Mouse (Mus musculus) layer of hippocampus, adult 9-11 months (tissue): ENCODE measurements around the gene Apol6.
"Not testable (repeated sequence)": the region's sequence is repeated elsewhere in the genome, so short reads cannot be mapped to it uniquely, and the experiment has no call there.

Experiments used
- DNase-seq: peaks from one replicate; pipeline ENCODE4 v3.0.0; 2022

Apol6 gene

DNA sequence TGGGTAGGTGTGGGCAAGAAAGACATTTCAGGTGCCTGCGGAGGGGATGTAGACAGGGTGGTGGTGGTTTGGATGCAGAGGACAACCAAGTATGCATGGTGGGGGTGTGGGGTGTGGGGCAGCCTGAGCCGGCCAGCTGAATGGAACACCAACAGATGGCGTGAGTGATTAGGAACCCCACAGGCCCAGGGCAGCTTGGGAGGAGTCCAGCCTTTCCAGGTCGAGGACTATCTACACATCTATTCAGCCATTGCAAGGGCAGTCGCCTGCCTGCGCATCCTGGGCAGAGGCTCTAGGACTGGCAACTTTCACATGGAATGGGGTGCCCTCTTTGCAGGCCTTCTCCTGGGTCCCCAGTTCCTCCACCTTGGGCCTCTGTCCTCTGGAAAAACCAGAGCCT is 10.0 kb upstream of the Apol6 start:
- no peak for DNase-seq

DNA sequence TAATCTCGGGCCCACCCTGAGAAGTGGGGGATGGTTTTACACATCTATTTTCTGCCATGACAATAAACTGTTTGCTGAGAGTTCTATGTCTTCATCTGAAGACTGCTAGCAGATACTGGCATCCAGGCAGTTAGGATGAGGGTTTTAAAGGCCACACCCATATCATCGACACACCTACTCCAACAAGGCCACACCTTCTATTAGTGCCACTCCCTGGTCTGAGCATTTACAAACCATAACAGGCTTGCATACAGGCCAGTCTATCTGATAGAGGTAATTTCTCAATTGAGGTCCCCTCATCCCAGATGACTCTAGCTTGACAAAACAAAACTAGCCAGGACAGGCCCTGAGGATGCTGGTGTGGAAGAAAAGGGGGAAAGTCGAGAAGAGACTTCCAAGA is 8.9 kb upstream of the Apol6 start:
- no peak for DNase-seq

DNA sequence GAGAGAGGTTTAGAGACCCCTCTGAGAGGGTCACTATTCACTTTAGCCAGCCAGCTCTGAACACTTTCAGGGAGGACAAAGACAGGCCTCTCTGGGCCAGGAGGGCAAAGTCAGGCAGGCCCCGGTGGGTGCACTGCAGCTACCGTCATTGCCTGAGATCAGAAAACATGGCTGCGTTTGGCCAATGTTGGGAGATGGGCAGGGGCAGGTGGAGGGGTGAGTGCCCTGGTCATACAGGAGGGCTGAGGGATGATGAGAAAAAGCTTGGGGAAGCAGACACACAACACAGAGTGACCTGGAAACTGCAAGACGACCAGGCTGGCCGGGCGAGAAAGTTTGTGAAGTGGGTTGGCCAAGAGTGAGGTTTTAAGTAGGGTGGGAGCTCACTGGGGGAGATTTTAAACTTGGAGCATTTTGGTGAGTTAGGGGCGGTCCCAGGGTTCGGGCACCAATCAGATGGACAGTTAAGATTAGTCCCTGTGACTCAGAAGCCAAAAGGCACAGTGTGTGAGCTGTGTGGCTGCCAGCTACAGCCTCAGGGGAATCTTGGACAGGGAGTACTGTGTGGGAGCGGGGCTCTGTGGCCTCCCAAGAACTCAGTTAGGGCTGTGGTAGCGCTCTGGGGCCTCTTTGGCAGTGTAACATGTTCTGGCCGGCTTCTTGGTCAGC is 8.1 kb upstream of the Apol6 start:
- no peak for DNase-seq

DNA sequence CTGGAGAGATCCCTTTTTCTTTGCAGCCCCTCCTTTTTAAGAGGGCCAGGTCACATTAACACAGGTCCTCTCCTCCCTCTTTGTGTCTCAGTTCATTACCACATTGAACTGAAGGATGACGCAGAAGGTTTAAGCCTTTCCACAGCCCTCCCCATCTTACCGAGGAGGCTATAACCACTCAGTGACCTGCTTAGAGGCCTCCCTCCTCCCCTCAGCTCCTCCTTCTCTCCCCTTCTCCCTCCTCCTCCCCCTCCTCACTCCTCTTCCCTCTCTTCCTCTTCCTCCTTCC is 7.6 kb upstream of the Apol6 start:
- DNase-seq, result no peak

DNA sequence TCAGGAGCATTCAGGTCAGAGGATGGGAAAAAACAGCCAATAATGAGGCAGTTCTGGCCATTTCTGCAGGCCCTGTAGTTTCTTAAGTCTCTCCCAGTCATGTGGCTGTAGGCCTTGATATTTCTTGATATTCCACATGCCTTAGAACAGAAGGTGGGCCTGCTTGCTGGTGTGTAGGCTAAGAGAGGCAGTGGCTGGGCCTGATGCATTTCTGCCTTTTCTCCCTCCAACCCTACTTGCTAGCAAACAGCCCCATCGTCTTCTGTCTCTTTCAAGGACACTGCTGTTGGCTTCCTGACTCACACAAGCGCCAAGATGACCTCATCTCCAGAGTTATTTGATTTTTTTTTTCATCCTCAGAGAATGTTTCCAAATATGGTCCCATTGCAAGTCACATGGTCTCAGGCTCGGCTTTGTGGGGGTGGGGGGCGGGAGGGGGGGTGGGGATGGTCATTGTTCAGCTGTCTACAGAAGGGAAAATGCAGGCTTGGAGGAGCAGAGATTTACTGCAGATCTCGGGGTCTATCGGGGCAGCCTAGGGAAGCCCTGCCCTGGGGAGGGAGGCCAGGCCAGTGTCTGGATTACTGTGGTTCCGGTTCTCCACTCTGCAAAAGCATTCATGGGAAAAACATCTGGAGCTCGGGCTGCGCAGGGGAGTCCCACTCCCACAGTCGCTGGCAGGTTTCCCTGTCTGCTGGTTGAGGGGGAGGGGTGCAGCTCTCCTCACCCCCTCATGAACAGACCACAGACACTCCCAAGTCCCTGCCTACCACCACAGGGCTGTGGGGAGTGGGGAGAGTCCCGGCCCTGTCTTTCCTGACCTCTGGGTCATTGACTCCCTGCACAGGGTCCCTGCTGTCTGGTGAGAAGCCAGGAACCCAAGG is 7.0 kb upstream of the Apol6 start:
- no peak for DNase-seq

DNA sequence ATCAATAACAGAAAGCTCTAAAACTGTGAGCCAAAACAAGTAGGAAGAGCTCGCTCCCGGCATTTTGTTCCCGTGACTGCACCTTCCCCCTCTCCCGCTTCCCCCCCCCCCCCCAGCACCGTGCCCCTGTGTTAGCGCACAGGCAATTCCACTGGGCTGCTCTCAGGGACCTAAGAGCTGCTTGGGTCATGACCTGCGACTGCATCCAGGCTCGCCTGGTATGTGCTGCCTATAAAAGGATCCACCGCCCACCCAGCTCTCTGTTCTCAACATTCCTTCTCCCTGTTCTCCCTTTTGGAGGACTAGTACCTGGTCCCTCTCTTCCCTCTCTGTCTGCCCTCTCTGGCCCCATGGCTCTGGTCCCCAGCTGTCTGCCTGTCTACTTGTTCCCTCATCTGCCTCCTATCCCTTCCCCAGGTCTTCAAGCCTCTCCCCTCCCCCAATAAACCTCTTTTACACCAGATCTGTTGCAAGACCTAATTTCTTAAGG is 5.3 kb upstream of the Apol6 start:
- no peak for DNase-seq

DNA sequence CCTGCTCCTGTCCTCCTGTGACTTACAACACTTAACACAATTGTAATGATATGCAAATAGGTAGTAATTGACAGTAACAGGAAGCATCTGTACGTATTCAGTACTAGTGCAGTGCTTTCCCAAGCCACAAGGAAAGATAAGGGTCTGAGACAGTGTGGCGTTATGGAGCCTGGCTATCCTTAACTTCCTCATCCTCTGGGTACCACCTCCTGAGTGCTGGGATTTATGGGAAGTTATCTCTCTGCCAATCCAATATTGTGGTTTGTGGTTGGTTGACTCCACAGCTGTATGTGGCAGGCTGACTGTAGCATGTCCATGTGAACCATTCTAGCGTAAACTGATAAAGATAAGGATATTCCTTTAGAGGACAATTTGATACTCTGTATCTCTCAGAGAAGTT is 3.7 kb upstream of the Apol6 start:
- no peak for DNase-seq

DNA sequence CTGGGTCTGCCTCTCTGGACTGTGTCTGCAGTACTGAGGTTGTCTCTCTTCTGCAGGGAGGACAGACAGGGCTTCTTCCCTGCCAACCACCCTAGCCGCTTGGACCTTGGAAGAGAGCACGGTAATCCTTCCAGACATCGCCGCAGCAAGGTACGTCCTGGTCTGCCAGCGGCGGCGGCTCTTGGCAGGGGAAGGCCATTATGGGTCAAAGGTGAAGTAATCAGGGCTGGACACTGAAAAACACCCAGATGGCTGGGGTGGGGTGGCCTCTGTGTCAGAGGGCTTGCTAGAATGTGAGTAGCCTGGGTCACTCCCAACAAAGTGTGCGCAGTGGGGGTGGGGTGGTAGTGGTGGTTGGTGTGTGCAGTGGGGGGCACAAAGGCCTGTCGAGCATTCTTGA is 1.1 kb downstream of the Apol6 start:
- DNase-seq, result no peak

DNA sequence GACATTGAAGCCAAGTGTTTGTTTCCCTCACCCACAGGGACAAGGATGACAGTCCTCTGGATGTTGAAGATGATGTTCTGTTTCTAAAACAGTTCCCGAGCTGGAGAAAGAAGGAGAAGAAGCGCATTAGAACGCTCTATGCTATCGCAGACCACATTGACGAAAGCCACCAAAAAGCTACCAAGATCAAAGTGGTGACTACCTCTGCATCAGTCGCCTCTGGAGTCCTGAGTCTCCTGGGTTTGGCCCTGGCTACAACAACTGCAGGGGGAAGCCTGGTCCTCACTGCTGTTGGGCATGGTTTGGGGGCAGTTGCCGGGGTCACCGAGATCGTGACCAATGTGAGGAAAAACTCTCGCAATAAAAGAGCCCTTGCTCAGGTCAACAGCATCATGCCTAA is 6.0 kb downstream of the Apol6 start, which contains the start of gene Mb:
TSS of gene Mb (minus strand) at position 101 of the 400 bp plus-strand sequence.
- DNase-seq, result no peak

DNA sequence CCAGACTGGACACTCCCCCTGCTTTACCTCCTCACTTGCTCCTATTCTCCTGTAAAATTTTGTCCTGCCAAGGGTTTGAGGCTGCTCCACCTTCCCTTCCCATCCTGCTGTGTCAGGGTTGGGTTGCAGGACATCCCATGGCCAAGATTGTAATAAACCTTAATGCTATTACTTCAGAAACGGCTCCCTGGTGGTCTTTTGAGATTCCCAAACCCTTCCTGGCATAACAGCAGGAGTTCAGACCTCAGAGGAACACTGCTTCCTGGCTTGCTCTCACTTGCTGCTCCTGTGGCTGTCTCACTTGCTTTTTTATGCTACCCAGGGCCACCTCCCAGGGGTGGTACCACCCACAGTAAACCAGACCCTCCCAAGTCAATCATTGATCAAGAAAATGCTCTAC is 7.6 kb downstream of the Apol6 start:
- DNase-seq, result no peak

DNA sequence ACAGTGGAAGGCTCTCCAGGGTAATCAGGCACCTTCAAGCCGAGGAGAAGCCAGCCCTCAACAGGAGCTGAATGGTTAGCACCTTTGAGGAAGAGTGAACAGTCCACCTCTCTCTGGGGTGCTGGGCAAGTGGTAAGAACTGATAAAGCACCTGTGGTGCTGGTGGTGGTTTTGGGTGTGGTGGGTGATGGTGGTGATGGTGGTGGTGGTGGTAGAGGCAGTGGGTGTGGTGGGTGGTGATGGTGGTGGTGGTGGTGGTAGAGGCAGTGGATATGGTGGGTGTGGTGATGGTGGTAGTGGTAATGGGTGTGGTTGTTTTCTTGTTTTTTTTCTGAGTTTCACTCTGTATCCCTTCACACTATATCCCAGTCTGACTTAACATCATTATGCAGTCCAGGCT is 8.5 kb downstream of the Apol6 start:
- DNase-seq, result no peak

DNA sequence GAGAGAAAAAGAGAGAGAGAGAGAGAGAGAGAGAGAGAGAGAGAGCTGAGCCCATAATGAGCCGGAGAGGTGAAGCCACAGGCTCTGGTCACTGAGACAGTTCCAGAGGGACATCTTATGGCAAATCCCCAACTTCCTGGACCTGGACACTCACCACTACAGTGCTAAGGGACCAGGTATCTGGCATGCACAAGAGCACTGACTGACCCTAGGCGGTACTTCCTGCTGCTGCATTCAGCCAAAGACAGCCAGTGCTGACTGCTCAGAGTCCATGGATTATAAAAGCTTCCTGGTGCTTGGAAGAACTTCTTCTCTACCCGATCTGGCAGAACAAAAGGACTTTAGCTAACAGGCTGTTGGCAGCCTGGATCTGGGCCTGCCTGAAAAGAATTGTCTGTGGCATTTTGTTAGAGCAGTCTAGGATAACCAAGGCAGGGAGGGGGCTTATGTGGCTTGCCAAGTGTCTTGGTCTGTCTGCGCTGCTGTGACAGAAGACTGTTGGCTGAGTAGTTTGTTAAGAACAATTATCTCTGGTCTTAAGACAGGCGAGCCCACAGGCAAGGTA is 10.2 kb downstream of the Apol6 start:
- no peak for DNase-seq

DNA sequence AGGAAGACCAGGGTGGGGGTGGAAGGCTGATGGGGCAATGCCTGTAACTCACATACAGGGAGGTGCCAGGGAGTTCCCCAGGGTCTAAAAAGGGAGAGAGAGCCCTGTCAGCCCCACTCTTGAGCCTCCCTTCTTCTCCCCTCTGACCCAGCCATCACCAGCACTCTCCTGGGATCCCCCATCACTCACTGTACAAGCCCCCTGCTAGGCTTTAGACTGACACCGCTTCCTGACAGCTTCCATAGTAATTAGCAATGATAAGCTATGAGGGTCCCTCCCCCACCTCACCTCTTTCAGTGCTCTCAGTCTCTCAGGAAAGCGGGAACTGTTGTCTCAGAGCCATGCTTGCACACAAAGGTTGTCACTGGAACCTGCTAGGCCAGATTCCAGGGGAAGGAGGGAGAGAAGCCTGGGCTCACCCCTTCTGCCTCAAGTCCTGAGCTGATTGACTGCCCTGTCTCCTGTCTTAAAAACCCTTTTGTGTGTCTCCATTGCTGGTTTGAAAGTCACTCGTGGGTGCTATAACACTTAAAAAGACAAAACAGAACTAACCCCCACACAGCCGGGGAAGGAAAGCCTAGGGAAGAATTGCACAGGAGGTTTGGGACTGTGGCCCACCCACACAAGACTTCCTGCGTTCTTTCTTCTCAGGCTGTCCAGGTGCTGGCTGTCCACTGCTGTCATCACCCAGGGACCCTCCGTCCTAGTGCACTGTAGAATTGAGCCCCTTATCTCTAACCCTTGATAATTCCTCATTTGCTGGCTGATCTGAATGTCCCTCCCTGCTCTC is 11.7 kb downstream of the Apol6 start:
- DNase-seq, result no peak

DNA sequence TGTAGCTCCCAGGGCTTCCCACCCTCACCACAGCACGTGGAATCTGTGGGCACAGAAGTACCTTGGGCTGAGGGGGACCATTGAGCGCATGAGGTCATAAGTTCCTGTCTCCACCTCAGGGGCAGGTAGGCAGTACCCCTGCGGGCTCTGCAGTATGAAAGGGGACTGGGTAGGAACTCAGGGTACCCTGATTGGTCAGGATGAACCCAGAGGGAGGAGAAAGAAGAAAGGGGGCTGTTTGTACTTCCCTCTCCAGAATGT is 12.2 kb downstream of the Apol6 start:
- DNase-seq, result no peak

DNA sequence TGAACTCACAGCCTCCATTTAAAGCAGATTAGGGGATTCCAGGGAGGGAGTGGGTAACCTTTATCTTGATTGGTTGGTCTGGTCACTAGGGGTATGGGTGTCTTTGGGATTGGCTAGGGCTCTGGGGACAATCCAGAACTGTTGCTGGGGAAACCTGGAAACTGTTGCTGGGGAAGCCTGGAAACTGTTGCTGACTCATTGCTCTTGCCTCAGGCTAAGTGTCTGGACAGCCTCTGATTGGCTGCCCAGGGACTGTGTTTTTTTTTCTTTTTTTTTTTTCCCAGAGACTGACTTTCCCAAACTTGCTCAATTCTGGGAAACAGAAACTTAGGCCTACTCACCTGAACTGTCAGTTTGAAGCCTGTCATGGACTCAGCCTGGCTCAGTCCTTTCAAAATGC is 14.0 kb downstream of the Apol6 start:
- no peak for DNase-seq

DNA sequence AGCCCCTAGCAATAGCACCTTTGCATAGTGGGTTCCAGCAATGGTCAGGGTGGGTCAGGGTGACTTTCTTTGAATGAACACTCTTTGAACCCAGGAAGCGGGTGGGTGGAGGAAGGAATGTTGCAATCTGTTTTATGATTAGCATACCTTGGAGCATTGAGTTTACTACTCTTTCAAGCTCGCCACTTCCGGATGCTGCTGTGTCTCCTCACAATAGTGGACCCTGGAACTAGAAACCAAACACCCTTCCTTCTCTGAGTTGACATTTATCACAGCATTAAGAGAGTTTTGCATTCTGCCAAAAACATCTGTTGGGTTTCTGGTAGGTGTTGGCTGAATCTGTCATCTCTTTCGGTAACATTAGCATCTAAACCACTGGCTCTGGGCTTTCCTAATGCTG is 14.9 kb downstream of the Apol6 start:
- not testable (repeated sequence) for DNase-seq

DNA sequence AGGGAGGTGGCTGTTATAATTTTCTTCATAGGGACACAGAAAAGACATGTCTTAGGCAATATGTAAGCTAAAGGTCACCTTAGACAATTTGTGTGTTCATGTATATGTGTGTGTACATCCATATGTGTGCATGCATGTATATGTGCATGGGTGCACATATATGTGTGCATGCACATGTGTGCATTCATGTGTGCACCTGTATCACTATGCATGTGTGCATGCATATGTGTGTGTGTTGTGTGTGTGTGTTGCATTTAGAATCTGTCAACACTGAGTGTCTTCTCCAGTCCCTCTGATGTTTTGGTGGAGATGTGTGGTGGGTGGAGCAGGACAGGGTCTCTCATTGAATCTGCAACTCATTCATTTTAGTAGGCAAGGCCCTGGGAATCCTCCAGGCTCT is 18.2 kb downstream of the Apol6 start:
- no peak for DNase-seq

DNA sequence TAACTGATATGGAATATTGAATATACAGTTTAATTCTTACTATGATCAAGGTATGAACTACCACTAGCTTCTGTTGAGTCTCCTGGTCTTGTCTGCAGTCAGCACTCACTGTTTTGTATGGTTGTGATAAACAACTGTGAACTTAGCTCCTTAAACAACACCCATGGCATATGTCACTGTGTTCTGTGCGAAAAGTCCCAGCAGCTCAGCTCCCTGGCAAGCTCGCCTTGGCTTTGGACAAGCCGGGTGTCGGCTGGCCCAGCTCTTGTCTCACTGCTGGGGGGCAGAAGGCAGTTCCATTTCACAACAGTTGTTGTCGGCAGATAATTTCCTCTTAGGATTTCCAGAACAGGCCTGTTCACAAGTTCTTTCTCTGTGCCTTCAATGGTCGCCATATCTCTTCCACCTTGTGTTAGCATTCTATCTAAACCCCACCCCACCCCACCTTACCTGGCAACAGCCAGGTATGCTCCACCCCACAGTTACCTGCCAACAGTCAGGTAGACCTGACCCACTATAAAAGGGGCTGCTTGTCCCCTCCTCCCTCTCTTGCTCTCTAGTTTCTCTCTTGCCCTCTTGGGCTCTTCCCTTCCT is 20.8 kb downstream of the Apol6 start:
- no peak for DNase-seq

DNA sequence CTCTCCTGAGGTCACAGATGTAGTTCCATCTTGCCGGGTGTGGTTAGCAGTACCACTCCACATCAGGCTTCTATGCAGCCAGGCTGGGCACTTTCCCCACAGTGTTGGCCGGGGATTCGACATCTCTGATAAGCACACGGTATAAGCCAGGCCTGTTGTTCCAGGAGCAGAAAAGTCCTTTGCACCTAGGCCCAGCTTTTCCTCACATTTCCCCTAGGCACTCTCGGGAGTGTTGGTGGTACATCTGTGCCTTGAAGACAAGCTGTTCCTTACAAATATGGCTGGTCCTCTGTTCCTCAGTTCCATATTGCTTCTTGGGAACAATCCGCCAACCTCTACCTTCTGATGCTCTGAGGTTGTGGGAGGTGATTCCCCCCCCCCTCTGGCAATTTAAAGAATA is 21.7 kb downstream of the Apol6 start:
- peak; percentile 67 for DNase-seq

DNA sequence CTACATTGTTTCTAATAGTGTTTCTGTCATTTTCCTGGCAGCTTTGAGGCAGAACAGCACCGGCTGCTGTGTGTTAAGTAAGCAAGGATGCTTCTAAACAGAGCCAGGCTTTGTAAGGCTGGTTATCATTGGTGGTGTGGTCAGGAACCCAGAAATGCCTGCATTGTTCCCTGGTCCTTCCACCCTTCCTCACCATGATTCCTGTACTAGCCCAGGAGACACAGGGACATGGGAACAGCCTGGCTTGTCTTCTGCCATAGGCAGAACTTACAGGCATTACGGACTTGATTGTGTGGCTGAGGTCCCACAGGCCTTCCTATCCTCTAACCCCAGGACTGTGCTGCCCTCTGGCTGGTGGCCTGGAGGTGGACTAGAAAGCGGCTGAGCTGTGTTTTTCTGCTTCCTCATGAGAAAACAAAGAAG is 23.9 kb downstream of the Apol6 start:
- DNase-seq, result peak; percentile 80

DNA sequence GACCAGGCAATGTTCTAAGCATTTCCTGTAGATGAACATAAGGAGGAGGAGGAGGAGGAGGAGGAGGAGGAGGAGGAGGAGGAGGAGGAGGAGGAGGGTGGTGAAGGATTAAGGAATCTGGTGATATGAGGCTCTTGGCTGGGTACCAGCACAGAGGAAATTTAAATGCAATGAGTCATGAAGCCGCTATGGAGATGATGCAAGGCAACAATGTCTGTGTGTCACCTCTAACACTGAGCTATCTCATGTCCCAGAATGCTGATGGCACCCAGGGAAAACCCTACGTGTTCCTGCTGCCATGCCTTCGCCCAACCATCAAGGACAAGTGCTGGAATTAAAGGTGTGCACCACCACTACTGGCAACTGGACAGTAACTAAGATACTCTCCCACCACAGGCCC is 24.5 kb downstream of the Apol6 start:
- peak; percentile 62 for DNase-seq

DNA sequence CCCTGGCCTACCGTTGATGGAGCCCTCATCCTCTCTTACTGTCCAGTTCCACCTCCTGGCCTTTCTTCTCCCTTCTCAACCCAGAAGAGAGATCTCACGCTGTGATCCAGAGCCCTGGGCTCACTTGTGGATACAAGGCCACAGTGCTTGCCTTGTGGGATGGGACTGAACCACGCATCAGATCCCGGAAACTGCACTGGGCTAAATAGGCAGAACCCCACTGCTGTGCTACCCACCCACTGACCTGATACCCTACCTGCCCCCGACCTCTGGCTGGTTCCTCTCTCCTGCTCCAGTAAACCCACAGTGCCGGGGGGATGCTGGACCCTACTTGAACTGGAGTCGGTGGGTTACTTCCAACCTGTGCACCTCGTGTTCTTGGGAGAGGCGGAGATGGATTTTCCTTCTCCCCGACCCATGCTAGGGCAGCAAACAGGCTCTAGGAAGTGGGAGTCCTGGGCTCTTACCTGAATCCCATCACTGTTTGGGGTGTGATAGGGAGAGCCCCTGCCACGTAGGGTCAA is 26.3 kb downstream of the Apol6 start:
- DNase-seq, result no peak

DNA sequence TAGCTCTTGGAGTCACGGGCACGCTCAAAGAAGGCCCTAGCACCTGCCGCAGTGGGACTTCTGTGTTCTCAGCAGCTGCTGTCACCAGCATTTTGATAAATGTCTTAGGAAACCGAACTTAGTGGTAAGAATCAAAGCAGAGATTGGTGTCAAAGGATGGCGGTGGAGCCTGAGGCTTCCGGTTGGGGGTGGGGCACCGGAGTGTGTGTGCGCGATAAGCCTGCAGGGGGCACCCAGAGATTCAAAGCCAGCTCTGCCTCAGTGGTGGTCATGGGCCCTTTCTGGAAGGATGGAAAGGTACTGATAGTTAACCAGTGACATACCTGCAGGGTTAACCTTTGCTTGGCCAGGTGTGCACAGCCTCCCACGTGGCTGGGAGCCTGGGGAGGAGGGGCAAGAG is 27.0 kb downstream of the Apol6 start:
- no peak for DNase-seq
